Mouse (Mus musculus) CH12.LX (cell line): ENCODE data around the gene Begain. TPM values are rescaled to one million over a fixed set of nuclear protein-coding genes. Genes with fewer than 3 reads are reported as not detected.

Experiments used
- DNase-seq: peaks from one replicate; pipeline ENCODE4 v3.0.0-alpha.2; 2013; ENCODE audit errors: extremely low read depth
- H3K27ac ChIP-seq: 2 replicates; pipeline ENCODE4 v1.5.1; 2012; ENCODE audit warnings: low read depth, mild to moderate bottlenecking, control low read depth, moderate library complexity; ENCODE audit not compliant: insufficient read depth
- H3K27me3 ChIP-seq: replicated peaks from 2 replicates; pipeline ENCODE3; 2012; ENCODE audit warnings: inconsistent platforms
- H3K36me3 ChIP-seq, 2 experiments: replicated peaks in 1 of 2; 2 replicates each; pipeline versions ENCODE3 to v1.6.1; 2012; ENCODE audit warnings: inconsistent platforms in 1 of 2, low read length in 1 of 2, mild to moderate bottlenecking in 1 of 2, mixed read lengths in 1 of 2, moderate library complexity in 1 of 2; ENCODE audit not compliant: control insufficient read depth in 1 of 2, insufficient read depth in 1 of 2
- H3K4me1 ChIP-seq, 2 experiments: 2 replicates each; pipeline ENCODE4 v1.6.1; 2012; ENCODE audit warnings: inconsistent platforms in 1 of 2, moderate library complexity in 1 of 2; ENCODE audit not compliant: insufficient read depth in 2 of 2, control insufficient read depth in 1 of 2
- H3K4me2 ChIP-seq: 2 replicates; pipeline ENCODE4 v1.6.1; 2012; ENCODE audit warnings: low read depth, mild to moderate bottlenecking, control low read depth; ENCODE audit not compliant: poor library complexity, insufficient read depth, severe bottlenecking
- H3K4me3 ChIP-seq, 3 experiments: fragments of 150-350 bp in 1 of 3; sonication (generic) in 1 of 3; replicated peaks in 1 of 3; 2 replicates each; pipeline versions ENCODE3 to v1.5.1; 2011 to 2012; ENCODE audit warnings: low read depth in 2 of 3, low read length in 2 of 3, mild to moderate bottlenecking in 2 of 3, moderate library complexity in 2 of 3, control low read depth in 1 of 3, improper control_type of control experiment in 1 of 3, inconsistent platforms in 1 of 3, mixed read lengths in 1 of 3; ENCODE audit not compliant: poor library complexity in 1 of 3
- H3K79me2 ChIP-seq: replicated peaks from 2 replicates; pipeline ENCODE4 v1.6.1; 2012; ENCODE audit warnings: mild to moderate bottlenecking, moderate library complexity; ENCODE audit not compliant: control insufficient read depth, poor library complexity, insufficient read depth, severe bottlenecking; ENCODE audit errors: extremely low read depth
- H3K9ac ChIP-seq: 2 replicates; pipeline ENCODE4 v1.6.1; 2012; ENCODE audit warnings: low read depth, mild to moderate bottlenecking, control low read depth, moderate library complexity; ENCODE audit not compliant: insufficient read depth
- H3K9me3 ChIP-seq: replicated peaks from 2 replicates; pipeline ENCODE3; 2012; ENCODE audit warnings: low read length, inconsistent platforms, mixed read lengths
- CTCF ChIP-seq, 2 experiments: IDR thresholded peaks in 1 of 2; conservative IDR thresholded peaks in 1 of 2; 2 replicates each; pipeline ENCODE4 v1.5.1; 2011 to 2012; ENCODE audit warnings: low read depth in 2 of 2, low read length in 2 of 2, improper control_type of control experiment in 1 of 2, inconsistent platforms in 1 of 2, mild to moderate bottlenecking in 1 of 2, moderate library complexity in 1 of 2
- GABPA ChIP-seq: IDR thresholded peaks from 2 replicates; pipeline ENCODE4 v1.6.1; 2012; ENCODE audit warnings: low read depth, low read length, improper control_type of control experiment, inconsistent platforms; ENCODE audit not compliant: insufficient replicate concordance
- HCFC1 ChIP-seq: IDR thresholded peaks from 2 replicates; pipeline ENCODE4 v1.6.1; 2012; ENCODE audit warnings: low read depth, mild to moderate bottlenecking, inconsistent platforms, low read length, improper control_type of control experiment
- IRF4 ChIP-seq: IDR thresholded peaks from 2 replicates; pipeline ENCODE4 v1.6.1; 2014; ENCODE audit warnings: low read depth, mild to moderate bottlenecking, inconsistent platforms, low read length, improper control_type of control experiment
- JUN ChIP-seq: IDR thresholded peaks from 2 replicates; pipeline ENCODE4 v1.6.1; 2011; ENCODE audit warnings: low read depth, mild to moderate bottlenecking, low read length, improper control_type of control experiment, moderate library complexity; ENCODE audit not compliant: insufficient read depth
- JUND ChIP-seq: conservative IDR thresholded peaks from 2 replicates; pipeline ENCODE4 v1.6.1; 2011; ENCODE audit warnings: low read depth, low read length, improper control_type of control experiment
- MAZ ChIP-seq: IDR thresholded peaks from 2 replicates; pipeline ENCODE4 v1.6.1; 2012; ENCODE audit warnings: low read depth, mild to moderate bottlenecking, inconsistent platforms, low read length, improper control_type of control experiment, moderate library complexity
- MXI1 ChIP-seq: IDR thresholded peaks from 2 replicates; pipeline ENCODE4 v1.6.1; 2011; ENCODE audit warnings: mild to moderate bottlenecking, low read depth, low read length, improper control_type of control experiment
- MYC ChIP-seq: IDR thresholded peaks from 2 replicates; pipeline ENCODE4 v1.6.1; 2011; ENCODE audit warnings: low read depth, mild to moderate bottlenecking, improper control_type of control experiment, low read length
- NELFE ChIP-seq: IDR thresholded peaks from 2 replicates; pipeline ENCODE4 v1.6.1; 2011; ENCODE audit warnings: low read depth, low read length, improper control_type of control experiment
- NRF1 ChIP-seq: IDR thresholded peaks from 2 replicates; pipeline ENCODE4 v1.6.1; 2014; ENCODE audit warnings: low read depth, mild to moderate bottlenecking, inconsistent platforms, low read length, improper control_type of control experiment, moderate library complexity
- PAX5 ChIP-seq: IDR thresholded peaks from 2 replicates; pipeline ENCODE4 v1.6.1; 2012; ENCODE audit warnings: low read length, inconsistent platforms, mixed read lengths
- POLR2A ChIP-seq: IDR thresholded peaks from 2 replicates; pipeline ENCODE4 v1.6.1; 2011; ENCODE audit warnings: low read depth, mild to moderate bottlenecking, improper control_type of control experiment, low read length
- POLR2AphosphoS2 ChIP-seq: IDR thresholded peaks from 2 replicates; pipeline ENCODE4 v1.6.1; 2011; ENCODE audit warnings: low read depth, low read length, improper control_type of control experiment
- RAD21 ChIP-seq: IDR thresholded peaks from 2 replicates; pipeline ENCODE4 v1.6.1; 2011; ENCODE audit warnings: low read depth, mild to moderate bottlenecking, low read length, improper control_type of control experiment, moderate library complexity
- RCOR1 ChIP-seq: conservative IDR thresholded peaks from 2 replicates; pipeline ENCODE4 v1.6.1; 2012; ENCODE audit warnings: low read depth, mild to moderate bottlenecking, inconsistent platforms, low read length, improper control_type of control experiment
- SMC3 ChIP-seq: IDR thresholded peaks from 2 replicates; pipeline ENCODE4 v1.6.1; 2011; ENCODE audit warnings: low read depth, low read length, improper control_type of control experiment
- TBP ChIP-seq: conservative IDR thresholded peaks from 2 replicates; pipeline ENCODE4 v1.6.1; 2011; ENCODE audit warnings: low read depth, low read length, improper control_type of control experiment
- USF1 ChIP-seq: IDR thresholded peaks from 2 replicates; pipeline ENCODE4 v1.6.1; 2014; ENCODE audit warnings: low read depth, mild to moderate bottlenecking, inconsistent platforms, low read length, improper control_type of control experiment
- ZC3H11A ChIP-seq: IDR thresholded peaks from 2 replicates; pipeline ENCODE4 v1.6.1; 2012; ENCODE audit warnings: low read depth, mild to moderate bottlenecking, inconsistent platforms, low read length, improper control_type of control experiment
- ZKSCAN1 ChIP-seq: IDR thresholded peaks from 2 replicates; pipeline ENCODE4 v1.6.1; 2012; ENCODE audit warnings: low read depth, inconsistent platforms, low read length, improper control_type of control experiment, borderline replicate concordance
- ZNF384 ChIP-seq: IDR thresholded peaks from 2 replicates; pipeline ENCODE4 v1.6.1; 2012; ENCODE audit warnings: low read depth, low read length, improper control_type of control experiment, inconsistent platforms
- dilution Hi-C: fragments of 300-500 bp; cut with MboI; formaldehyde crosslinking; loops from 2 replicates; pipeline ENCODE4 v1.14.3; 2020; ENCODE audit warnings: low sequenced_read_pairs; ENCODE audit not compliant: extremely low pct_unique_long_range_greater_than_20kb, extremely low pct_ligation_motif_present
- in situ Hi-C: fragments of 300-500 bp; cut with MboI; formaldehyde crosslinking; loops from 3 replicates; pipeline ENCODE4 v1.14.3; 2019; ENCODE audit warnings: low sequenced_read_pairs, low pct_ligation_motif_present, low pct_unique_long_range_greater_than_20kb, mixed read lengths
- polyA plus RNA-seq: library from polyadenylated mRNA; unstranded; fragments of >175 nt; gene quantifications from 2 replicates; pipeline ENCODE4 v1.2.1, GENCODE M21; 2012; ENCODE audit warnings: low read depth; ENCODE audit not compliant: insufficient read length
- total RNA-seq, 2 experiments: library from RNA; depleted of rRNA; stranded (reverse); fragments of 300-350 nt in 1 of 2; fragments of >200 nt in 1 of 2; gene quantifications; 2 replicates each; pipeline ENCODE4 v1.2.3; 2012 to 2014

Begain gene
- total and polyA plus RNA-seq, 3 experiments = 0.08 to 0.89 TPM; not detected in 1

DNA sequence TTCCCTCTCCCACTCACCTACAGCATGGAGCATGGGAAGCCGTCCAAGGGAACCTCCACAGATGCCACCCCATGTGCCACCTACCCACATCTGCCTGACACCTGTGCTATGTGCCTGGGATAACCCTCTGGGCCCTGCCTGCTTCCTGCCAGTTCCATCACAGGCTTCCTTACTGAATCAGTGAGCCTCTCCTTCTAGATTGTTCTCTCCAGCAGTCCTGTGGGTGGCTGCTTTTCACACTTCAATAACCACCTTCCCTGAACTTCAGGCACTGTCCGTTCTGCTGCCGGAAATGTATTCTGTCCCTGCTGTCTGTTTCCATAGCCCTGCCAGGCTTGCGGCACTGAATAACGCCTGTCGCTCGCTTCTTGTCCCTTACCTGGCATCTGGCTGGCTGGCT is 22.4 kb downstream of the Begain start:
- peaks cover 37% of the 10 kb centered on the region for H3K27me3 ChIP-seq
- H3K27ac ChIP-seq = no peak overlapping the region
- no peaks in the 10 kb centered on the region for H3K36me3 ChIP-seq
- H3K4me3 ChIP-seq = no peak overlapping the region
- peaks cover 0 to 8% of the 10 kb centered on the region in 2 experiments; a peak in 2 of 4 replicates for H3K4me1 ChIP-seq
- in situ Hi-C loops (loop anchor here (25.0 kb wide), 1 partner anchor 267 kb away; no protein-coding TSS in a partner anchor), dilution Hi-C loops (no loop called here)
- no peak overlapping the region for H3K9ac ChIP-seq
- TF ChIP-seq POLR2AphosphoS2 (no peak), HCFC1 (no peak), NRF1 (no peak), PAX5 (no peak), RAD21 (no peak), NELFE (no peak), POLR2A (no peak), ZKSCAN1 (no peak), ZC3H11A (no peak), TBP (no peak), SMC3 (no peak), JUND (no peak), MXI1 (no peak), MAZ (no peak), USF1 (no peak), GABPA (no peak), MYC (no peak), RCOR1 (no peak)
- H3K9me3 ChIP-seq = no peaks in the 10 kb centered on the region
- H3K79me2 ChIP-seq = no peaks in the 10 kb centered on the region
- no peak for DNase-seq
- H3K4me2 ChIP-seq = no peak overlapping the region

- no peak overlapping the region for H3K9ac ChIP-seq
- no peaks in the 10 kb centered on the region for H3K9me3 ChIP-seq
- no peak overlapping the region for H3K27ac ChIP-seq
- peaks cover 0 to 9% of the 10 kb centered on the region in 2 experiments; a peak in 2 of 4 replicates for H3K4me1 ChIP-seq
- dilution Hi-C loops = no loop called here
- no peak for TF ChIP-seq ZNF384
- no peak for TF ChIP-seq USF1
- TF ChIP-seq JUN = no peak
- peak; percentile 59 for TF ChIP-seq SMC3
- peak; percentile 48 for TF ChIP-seq RAD21
- TF ChIP-seq IRF4 = no peak
- TF ChIP-seq CTCF (conservative IDR thresholded peaks at IDR 0.05 in 1 of 2, IDR thresholded peaks at IDR 0.05 in 1 of 2; ENCODE audit: low read depth in 2 of 2, low read length in 2 of 2) = peak; percentile 40 to 49; a peak in 3 of 4 replicates
- TF ChIP-seq, all 38 proteins: peak for 3
- H3K36me3 ChIP-seq = no peaks in the 10 kb centered on the region
- H3K4me3 ChIP-seq = no peak overlapping the region
- H3K79me2 ChIP-seq = no peaks in the 10 kb centered on the region
- H3K4me2 ChIP-seq = no peak overlapping the region
- peaks cover 43% of the 10 kb centered on the region for H3K27me3 ChIP-seq
- in situ Hi-C loops = loop anchor here (25.0 kb wide), 1 partner anchor 268 kb away; no protein-coding TSS in a partner anchor
- peak; percentile 58 for DNase-seq
Observed at GRCm38 (mm10) chr12:109044497-109044896, 23.5 kb downstream of the Begain start.
